Mouse (Mus musculus): ENCODE data around the gene Zmiz2.
"Not testable (repeated sequence)": the region's sequence is repeated elsewhere in the genome, so short reads cannot be mapped to it uniquely, and the experiment has no call there.

Zmiz2 gene

GRCm38 (mm10) chr11:6398141-6398540 lies 9.3 kb downstream of the Zmiz2 start:
- no peak for DNase-seq (ENCODE audit: low spot score)

GRCm38 (mm10) chr11:6402515-6403510 lies 13.9 kb downstream of the Zmiz2 start:
- no peak for DNase-seq (ENCODE audit: low spot score)

GRCm38 (mm10) chr11:6403830-6404405 lies 15.0 kb downstream of the Zmiz2 start:
- DNase-seq (ENCODE audit: low spot score) = no peak

- peak; percentile 40 for DNase-seq (ENCODE audit: low spot score)
These were observed 16.1 kb downstream of the Zmiz2 start for GRCm38 (mm10) chr11:6404699-6405566.

- no peak for DNase-seq (ENCODE audit: low spot score)
These were observed 16.8 kb downstream of the Zmiz2 start for GRCm38 (mm10) chr11:6405591-6406081.

GRCm38 (mm10) chr11:6406251-6407161 lies 17.6 kb downstream of the Zmiz2 start:
- no peak for DNase-seq (ENCODE audit: low spot score)

- no peak for DNase-seq (ENCODE audit: low spot score)
These were observed 18.3 kb downstream of the Zmiz2 start for GRCm38 (mm10) chr11:6407162-6407621.

- DNase-seq (ENCODE audit: low spot score) = no peak
These were observed 21.3 kb downstream of the Zmiz2 start for GRCm38 (mm10) chr11:6410050-6410602.

- not testable (repeated sequence) for DNase-seq (ENCODE audit: low spot score)
These were observed 21.9 kb downstream of the Zmiz2 start for GRCm38 (mm10) chr11:6410755-6411154.

- DNase-seq (ENCODE audit: low spot score) = peak; percentile 47
These were observed 22.8 kb downstream of the Zmiz2 start for GRCm38 (mm10) chr11:6411684-6412083.

GRCm38 (mm10) chr11:6413264-6413663 lies 24.4 kb downstream of the Zmiz2 start:
- no peak for DNase-seq (ENCODE audit: low spot score)

GRCm38 (mm10) chr11:6414751-6415550 lies 26.1 kb downstream of the Zmiz2 start, which contains the start of gene Ppia:
Ppia (plus strand) TSS chr11:6415443.
- no peak for DNase-seq (ENCODE audit: low spot score)

- peak; percentile 95 for DNase-seq (ENCODE audit: low spot score)
These were observed 26.9 kb downstream of the Zmiz2 start for GRCm38 (mm10) chr11:6415551-6416404.

GRCm38 (mm10) chr11:6416405-6417034 lies 27.6 kb downstream of the Zmiz2 start:
- peak; percentile 71 for DNase-seq (ENCODE audit: low spot score)

GRCm38 (mm10) chr11:6417069-6417468 lies 28.2 kb downstream of the Zmiz2 start:
- no peak for DNase-seq (ENCODE audit: low spot score)

- DNase-seq (ENCODE audit: low spot score) = no peak
These were observed 28.6 kb downstream of the Zmiz2 start for GRCm38 (mm10) chr11:6417490-6417889.

GRCm38 (mm10) chr11:6418751-6419150 lies 29.9 kb downstream of the Zmiz2 start:
- no peak for DNase-seq (ENCODE audit: low spot score)

GRCm38 (mm10) chr11:6419156-6419555 lies 30.3 kb downstream of the Zmiz2 start:
- not testable (repeated sequence) for DNase-seq (ENCODE audit: low spot score)

All from ovary, adult 18-20 months (tissue).